Mouse (Mus musculus): ENCODE measurements around the gene Ndufa4l2. TPM values are rescaled to one million over a fixed set of nuclear protein-coding genes. Genes with fewer than 3 reads are reported as not detected.

Gene Ndufa4l2
- polyA plus RNA-seq, 1 experiment from 2014 or later = 59.8 TPM

- H3K4me1 ChIP-seq (ENCODE audit: control insufficient read depth, insufficient read depth, low read length) = no peaks in the 10 kb centered on the region
- 76% methylated on average over 6 of the region's 6 CpGs for WGBS
- H3K4me3 ChIP-seq (ENCODE audit: low read length) = no peak overlapping the region
- H3K4me2 ChIP-seq (ENCODE audit: low read depth, low read length) = no peak overlapping the region
- no peaks in the 10 kb centered on the region for H3K9me3 ChIP-seq (replicated peaks; ENCODE audit: control insufficient read depth, low read length)
- no peak overlapping the region for H3K27ac ChIP-seq (ENCODE audit: low read length)
- no peaks in the 10 kb centered on the region for H3K27me3 ChIP-seq (ENCODE audit: control insufficient read depth, insufficient read depth, low read length)
- H3K9ac ChIP-seq (ENCODE audit: low read length) = no peak overlapping the region
- ATAC-seq (replicated peaks; ENCODE audit: extremely low read depth, insufficient read depth, low FRiP score) = no peak
- no peaks in the 10 kb centered on the region for H3K36me3 ChIP-seq (ENCODE audit: control insufficient read depth, insufficient read depth)
These were observed 28.0 kb downstream of the Ndufa4l2 start for GRCm38 (mm10) chr10:127542720-127543119.

DNA sequence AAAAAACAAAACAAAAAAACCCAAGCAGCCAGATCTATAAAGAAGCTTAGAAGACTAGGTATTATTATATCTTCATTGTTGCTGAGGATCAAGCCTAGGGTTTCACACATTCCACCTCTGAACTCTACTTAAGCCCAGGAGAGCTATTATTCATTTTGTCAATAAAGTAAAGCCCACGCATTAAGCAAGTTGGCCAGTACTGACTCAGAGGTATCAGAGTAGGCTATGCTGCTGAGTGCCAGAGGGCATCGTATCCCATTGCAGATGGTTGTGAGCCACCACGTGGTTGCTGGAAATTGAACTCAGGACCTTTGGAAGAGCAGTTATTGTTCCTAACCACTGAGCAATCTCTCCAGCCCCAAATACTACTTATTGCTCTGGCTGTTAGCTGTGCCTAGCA lies 29.1 kb downstream of the Ndufa4l2 start:
- H3K36me3 ChIP-seq (ENCODE audit: control insufficient read depth, insufficient read depth) = no peaks in the 10 kb centered on the region
- H3K4me3 ChIP-seq (ENCODE audit: low read length) = no peak overlapping the region

DNA sequence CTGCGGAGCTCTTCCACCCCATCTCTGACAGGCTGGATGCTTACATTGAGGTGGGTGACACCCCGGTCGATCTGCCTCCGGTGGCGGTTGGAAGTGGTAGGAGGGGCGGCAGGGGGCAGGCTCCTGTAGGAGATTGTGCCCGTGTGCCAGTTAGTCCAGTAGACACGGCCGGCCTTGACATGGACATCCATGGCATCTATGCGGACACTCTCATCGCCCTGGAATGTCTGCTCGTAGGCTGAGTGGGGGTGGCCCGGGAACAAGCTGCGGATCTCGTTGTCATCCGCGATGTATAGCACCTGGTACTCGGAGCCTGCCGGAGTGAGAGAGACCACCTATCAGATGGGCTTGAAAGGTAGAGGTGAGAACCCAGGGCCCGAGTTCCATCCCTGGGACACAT lies 29.6 kb downstream of the Ndufa4l2 start:
- H3K27ac ChIP-seq (ENCODE audit: low read length) = no peak overlapping the region
- ATAC-seq (replicated peaks; ENCODE audit: extremely low read depth, insufficient read depth, low FRiP score) = no peak
- no peak overlapping the region for H3K4me3 ChIP-seq (ENCODE audit: low read length)
- H3K9me3 ChIP-seq (replicated peaks; ENCODE audit: control insufficient read depth, low read length) = no peaks in the 10 kb centered on the region
- no peaks in the 10 kb centered on the region for H3K36me3 ChIP-seq (ENCODE audit: control insufficient read depth, insufficient read depth)
- H3K4me2 ChIP-seq (ENCODE audit: low read depth, low read length) = no peak overlapping the region
- WGBS = 79% methylated on average over 20 of the region's 20 CpGs
- no peaks in the 10 kb centered on the region for H3K4me1 ChIP-seq (ENCODE audit: control insufficient read depth, insufficient read depth, low read length)
- no peak overlapping the region for H3K9ac ChIP-seq (ENCODE audit: low read length)
- H3K27me3 ChIP-seq (ENCODE audit: control insufficient read depth, insufficient read depth, low read length) = no peaks in the 10 kb centered on the region

More for the DNA sequence above, 29.1 kb downstream of the Ndufa4l2 start:
- Histone ChIP-seq H3K27ac (ENCODE audit: low read length) (no peak overlapping the region), H3K4me2 (ENCODE audit: low read depth, low read length) (no peak overlapping the region), H3K4me1 (ENCODE audit: control insufficient read depth, insufficient read depth, low read length) (no peaks in the 10 kb centered on the region), H3K9me3 (replicated peaks; ENCODE audit: control insufficient read depth, low read length) (no peaks in the 10 kb centered on the region), H3K9ac (ENCODE audit: low read length) (no peak overlapping the region), H3K27me3 (ENCODE audit: control insufficient read depth, insufficient read depth, low read length) (no peaks in the 10 kb centered on the region)
- ATAC-seq (replicated peaks; ENCODE audit: extremely low read depth, insufficient read depth, low FRiP score) = no peak
- whole genome bisulfite sequencing = 75% methylated on average over 3 of the region's 3 CpGs

DNA sequence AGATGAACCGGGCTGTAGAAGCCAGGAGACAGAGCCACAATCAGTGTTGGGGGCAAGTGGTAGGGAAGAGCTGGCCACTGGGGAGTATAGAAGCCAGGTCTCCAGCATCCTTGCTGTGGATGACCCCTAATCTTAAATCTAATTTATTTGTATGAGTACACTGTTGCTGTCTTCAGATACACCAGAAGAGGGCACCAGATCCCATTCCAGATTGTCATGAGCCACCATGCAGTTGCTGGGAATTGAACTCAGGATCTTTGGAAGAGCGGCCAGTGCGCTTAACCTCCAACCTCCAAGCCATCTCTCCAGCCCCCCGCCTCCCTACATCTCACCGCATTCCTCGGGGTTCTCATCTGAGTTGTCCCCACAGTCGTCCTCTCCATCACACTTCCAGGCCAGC lies 31.7 kb downstream of the Ndufa4l2 start:
- Histone ChIP-seq H3K9me3 (replicated peaks; ENCODE audit: control insufficient read depth, low read length) (no peaks in the 10 kb centered on the region), H3K36me3 (ENCODE audit: control insufficient read depth, insufficient read depth) (no peaks in the 10 kb centered on the region)
- WGBS = 84% methylated on average over 7 of the region's 7 CpGs

DNA sequence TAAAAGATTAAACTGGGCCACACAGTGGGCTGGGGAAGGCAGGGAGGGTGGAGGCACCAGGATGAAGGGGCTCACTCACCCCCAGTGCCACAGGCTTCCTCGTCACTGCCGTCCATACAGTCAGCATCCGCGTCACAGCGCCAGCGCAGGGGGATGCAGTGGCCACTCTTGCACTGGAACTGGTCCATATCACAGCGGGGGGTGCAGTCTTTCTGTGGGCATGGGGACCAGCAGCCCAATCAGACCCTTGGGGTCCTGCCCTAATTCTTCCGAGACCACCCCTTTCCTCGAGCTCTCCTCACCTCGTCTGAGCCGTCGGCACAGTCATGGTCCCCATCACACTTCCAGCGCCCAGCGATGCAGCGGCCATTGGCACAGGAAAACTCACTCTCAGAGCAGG lies 33.5 kb downstream of the Ndufa4l2 start:
- Histone ChIP-seq H3K4me3 (ENCODE audit: low read length) (no peak overlapping the region), H3K4me2 (ENCODE audit: low read depth, low read length) (no peak overlapping the region), H3K27ac (ENCODE audit: low read length) (no peak overlapping the region), H3K9me3 (replicated peaks; ENCODE audit: control insufficient read depth, low read length) (no peaks in the 10 kb centered on the region), H3K36me3 (ENCODE audit: control insufficient read depth, insufficient read depth) (peaks cover 3% of the 10 kb centered on the region; the same call in 1 of the 2 replicates), H3K4me1 (ENCODE audit: control insufficient read depth, insufficient read depth, low read length) (no peaks in the 10 kb centered on the region), H3K9ac (ENCODE audit: low read length) (no peak overlapping the region), H3K27me3 (ENCODE audit: control insufficient read depth, insufficient read depth, low read length) (no peaks in the 10 kb centered on the region)
- ATAC-seq (replicated peaks; ENCODE audit: extremely low read depth, insufficient read depth, low FRiP score) = no peak
- WGBS = 91% methylated on average over 15 of the region's 15 CpGs

More for the DNA sequence above, 31.7 kb downstream of the Ndufa4l2 start:
- Histone ChIP-seq H3K27ac (ENCODE audit: low read length) (no peak overlapping the region), H3K4me3 (ENCODE audit: low read length) (no peak overlapping the region), H3K4me1 (ENCODE audit: control insufficient read depth, insufficient read depth, low read length) (no peaks in the 10 kb centered on the region), H3K4me2 (ENCODE audit: low read depth, low read length) (no peak overlapping the region), H3K9ac (ENCODE audit: low read length) (no peak overlapping the region), H3K27me3 (ENCODE audit: control insufficient read depth, insufficient read depth, low read length) (no peaks in the 10 kb centered on the region)
- ATAC-seq (replicated peaks; ENCODE audit: extremely low read depth, insufficient read depth, low FRiP score) = no peak

- no peak overlapping the region for H3K4me2 ChIP-seq (ENCODE audit: low read depth, low read length)
- no peak for ATAC-seq (replicated peaks; ENCODE audit: extremely low read depth, insufficient read depth, low FRiP score)
- peaks cover 5% of the 10 kb centered on the region for H3K36me3 ChIP-seq (ENCODE audit: control insufficient read depth, insufficient read depth)
- no peaks in the 10 kb centered on the region for H3K4me1 ChIP-seq (ENCODE audit: control insufficient read depth, insufficient read depth, low read length)
- H3K27ac ChIP-seq (ENCODE audit: low read length) = no peak overlapping the region
- no peak overlapping the region for H3K9ac ChIP-seq (ENCODE audit: low read length)
- no peaks in the 10 kb centered on the region for H3K27me3 ChIP-seq (ENCODE audit: control insufficient read depth, insufficient read depth, low read length)
- H3K4me3 ChIP-seq (ENCODE audit: low read length) = no peak overlapping the region
- WGBS = 90% methylated on average over 17 of the region's 17 CpGs
- no peaks in the 10 kb centered on the region for H3K9me3 ChIP-seq (replicated peaks; ENCODE audit: control insufficient read depth, low read length)
These were observed 35.1 kb downstream of the Ndufa4l2 start for GRCm38 (mm10) chr10:127549892-127550291.

DNA sequence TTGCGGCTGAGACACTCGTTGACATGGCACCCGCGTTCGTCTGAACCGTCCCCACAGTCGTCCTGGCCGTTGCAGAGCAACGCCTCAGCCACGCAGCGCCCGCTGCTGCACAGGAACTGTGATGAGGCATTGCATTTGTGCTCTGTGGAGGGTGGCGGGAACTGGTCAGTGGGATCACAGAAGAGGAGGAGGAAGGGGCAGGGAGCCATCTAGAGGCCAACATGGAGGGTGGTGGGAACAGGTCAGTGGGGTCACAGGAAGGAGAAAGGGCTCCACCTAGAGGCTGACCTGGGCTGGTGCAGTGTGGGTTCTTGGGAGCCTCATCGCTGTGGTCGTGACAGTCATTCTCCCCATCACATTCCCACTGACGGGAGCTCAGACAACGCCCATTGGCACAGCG lies 40.9 kb downstream of the Ndufa4l2 start:
- peak; percentile 18; the same call in 1 of the 2 replicates for ATAC-seq (replicated peaks; ENCODE audit: extremely low read depth, insufficient read depth, low FRiP score)
- H3K36me3 ChIP-seq (ENCODE audit: control insufficient read depth, insufficient read depth) = peaks cover 15% of the 10 kb centered on the region
- 78% methylated on average over 18 of the region's 18 CpGs for WGBS

GRCm38 (mm10) chr10:127557397-127557796 lies 42.6 kb downstream of the Ndufa4l2 start:
- Histone ChIP-seq H3K36me3 (ENCODE audit: control insufficient read depth, insufficient read depth) (peaks cover 15% of the 10 kb centered on the region), H3K27me3 (ENCODE audit: control insufficient read depth, insufficient read depth, low read length) (no peaks in the 10 kb centered on the region), H3K27ac (ENCODE audit: low read length) (no peak overlapping the region), H3K9ac (ENCODE audit: low read length) (no peak overlapping the region), H3K9me3 (replicated peaks; ENCODE audit: control insufficient read depth, low read length) (no peaks in the 10 kb centered on the region), H3K4me1 (ENCODE audit: control insufficient read depth, insufficient read depth, low read length) (no peaks in the 10 kb centered on the region), H3K4me3 (ENCODE audit: low read length) (no peak overlapping the region), H3K4me2 (ENCODE audit: low read depth, low read length) (no peak overlapping the region)
- ATAC-seq (replicated peaks; ENCODE audit: extremely low read depth, insufficient read depth, low FRiP score) = no peak
- WGBS = 91% methylated on average over 13 of the region's 13 CpGs

More for the DNA sequence above, 40.9 kb downstream of the Ndufa4l2 start:
- H3K27ac ChIP-seq (ENCODE audit: low read length) = no peak overlapping the region
- H3K9me3 ChIP-seq (replicated peaks; ENCODE audit: control insufficient read depth, low read length) = no peaks in the 10 kb centered on the region
- H3K4me1 ChIP-seq (ENCODE audit: control insufficient read depth, insufficient read depth, low read length) = no peaks in the 10 kb centered on the region
- H3K9ac ChIP-seq (ENCODE audit: low read length) = no peak overlapping the region
- no peak overlapping the region for H3K4me3 ChIP-seq (ENCODE audit: low read length)
- no peaks in the 10 kb centered on the region for H3K27me3 ChIP-seq (ENCODE audit: control insufficient read depth, insufficient read depth, low read length)
- H3K4me2 ChIP-seq (ENCODE audit: low read depth, low read length) = no peak overlapping the region

GRCm38 (mm10) chr10:127561145-127561544 lies 46.4 kb downstream of the Ndufa4l2 start:
- Histone ChIP-seq H3K36me3 (ENCODE audit: control insufficient read depth, insufficient read depth) (0 out of 2 replicates have a peak, but pooled peaks cover 10% of the 10 kb centered on the region), H3K4me1 (ENCODE audit: control insufficient read depth, insufficient read depth, low read length) (peaks cover 6% of the 10 kb centered on the region), H3K27ac (ENCODE audit: low read length) (no peak overlapping the region), H3K9me3 (replicated peaks; ENCODE audit: control insufficient read depth, low read length) (no peaks in the 10 kb centered on the region), H3K4me2 (ENCODE audit: low read depth, low read length) (no peak overlapping the region), H3K27me3 (ENCODE audit: control insufficient read depth, insufficient read depth, low read length) (no peaks in the 10 kb centered on the region), H3K4me3 (ENCODE audit: low read length) (no peak overlapping the region), H3K9ac (ENCODE audit: low read length) (no peak overlapping the region)
- ATAC-seq (replicated peaks; ENCODE audit: extremely low read depth, insufficient read depth, low FRiP score) = no peak

All from heart, embryonic 16.5 days (tissue).